Mouse (Mus musculus) CH12.LX (cell line): ENCODE data around the gene Mettl27. TPM values are rescaled to one million over a fixed set of nuclear protein-coding genes. Genes with fewer than 3 reads are reported as not detected.

Experiments
- DNase-seq: peaks from one replicate; pipeline ENCODE4 v3.0.0-alpha.2; 2013; ENCODE audit errors: extremely low read depth
- H3K27ac ChIP-seq: 2 replicates; pipeline ENCODE4 v1.5.1; 2012; ENCODE audit warnings: low read depth, mild to moderate bottlenecking, control low read depth, moderate library complexity; ENCODE audit not compliant: insufficient read depth
- H3K27me3 ChIP-seq: replicated peaks from 2 replicates; pipeline ENCODE3; 2012; ENCODE audit warnings: inconsistent platforms
- H3K36me3 ChIP-seq, 2 experiments: replicated peaks in 1 of 2; 2 replicates each; pipeline versions ENCODE3 to v1.6.1; 2012; ENCODE audit warnings: inconsistent platforms in 1 of 2, low read length in 1 of 2, mild to moderate bottlenecking in 1 of 2, mixed read lengths in 1 of 2, moderate library complexity in 1 of 2; ENCODE audit not compliant: control insufficient read depth in 1 of 2, insufficient read depth in 1 of 2
- H3K4me1 ChIP-seq, 2 experiments: 2 replicates each; pipeline ENCODE4 v1.6.1; 2012; ENCODE audit warnings: inconsistent platforms in 1 of 2, moderate library complexity in 1 of 2; ENCODE audit not compliant: insufficient read depth in 2 of 2, control insufficient read depth in 1 of 2
- H3K4me2 ChIP-seq: 2 replicates; pipeline ENCODE4 v1.6.1; 2012; ENCODE audit warnings: low read depth, mild to moderate bottlenecking, control low read depth; ENCODE audit not compliant: poor library complexity, insufficient read depth, severe bottlenecking
- H3K4me3 ChIP-seq, 3 experiments: fragments of 150-350 bp in 1 of 3; sonication (generic) in 1 of 3; replicated peaks in 1 of 3; 2 replicates each; pipeline versions ENCODE3 to v1.5.1; 2011 to 2012; ENCODE audit warnings: low read depth in 2 of 3, low read length in 2 of 3, mild to moderate bottlenecking in 2 of 3, moderate library complexity in 2 of 3, control low read depth in 1 of 3, improper control_type of control experiment in 1 of 3, inconsistent platforms in 1 of 3, mixed read lengths in 1 of 3; ENCODE audit not compliant: poor library complexity in 1 of 3
- H3K79me2 ChIP-seq: replicated peaks from 2 replicates; pipeline ENCODE4 v1.6.1; 2012; ENCODE audit warnings: mild to moderate bottlenecking, moderate library complexity; ENCODE audit not compliant: control insufficient read depth, poor library complexity, insufficient read depth, severe bottlenecking; ENCODE audit errors: extremely low read depth
- H3K9ac ChIP-seq: 2 replicates; pipeline ENCODE4 v1.6.1; 2012; ENCODE audit warnings: low read depth, mild to moderate bottlenecking, control low read depth, moderate library complexity; ENCODE audit not compliant: insufficient read depth
- H3K9me3 ChIP-seq: replicated peaks from 2 replicates; pipeline ENCODE3; 2012; ENCODE audit warnings: low read length, inconsistent platforms, mixed read lengths
- CHD2 ChIP-seq: IDR thresholded peaks from 2 replicates; pipeline ENCODE4 v1.6.1; 2011; ENCODE audit warnings: low read length, improper control_type of control experiment
- CTCF ChIP-seq, 2 experiments: IDR thresholded peaks in 1 of 2; conservative IDR thresholded peaks in 1 of 2; 2 replicates each; pipeline ENCODE4 v1.5.1; 2011 to 2012; ENCODE audit warnings: low read depth in 2 of 2, low read length in 2 of 2, improper control_type of control experiment in 1 of 2, inconsistent platforms in 1 of 2, mild to moderate bottlenecking in 1 of 2, moderate library complexity in 1 of 2
- E2F4 ChIP-seq: IDR thresholded peaks from 2 replicates; pipeline ENCODE4 v1.6.1; 2011; ENCODE audit warnings: low read depth, low read length, improper control_type of control experiment; ENCODE audit not compliant: insufficient replicate concordance
- EP300 ChIP-seq: IDR thresholded peaks from 2 replicates; pipeline ENCODE4 v1.6.1; 2011; ENCODE audit warnings: low read length, improper control_type of control experiment
- ETS1 ChIP-seq: conservative IDR thresholded peaks from 2 replicates; pipeline ENCODE4 v1.6.1; 2012; ENCODE audit warnings: low read depth, mild to moderate bottlenecking, inconsistent platforms, low read length, improper control_type of control experiment, moderate library complexity
- GABPA ChIP-seq: IDR thresholded peaks from 2 replicates; pipeline ENCODE4 v1.6.1; 2012; ENCODE audit warnings: low read depth, low read length, improper control_type of control experiment, inconsistent platforms; ENCODE audit not compliant: insufficient replicate concordance
- HCFC1 ChIP-seq: IDR thresholded peaks from 2 replicates; pipeline ENCODE4 v1.6.1; 2012; ENCODE audit warnings: low read depth, mild to moderate bottlenecking, inconsistent platforms, low read length, improper control_type of control experiment
- JUN ChIP-seq: IDR thresholded peaks from 2 replicates; pipeline ENCODE4 v1.6.1; 2011; ENCODE audit warnings: low read depth, mild to moderate bottlenecking, low read length, improper control_type of control experiment, moderate library complexity; ENCODE audit not compliant: insufficient read depth
- JUND ChIP-seq: conservative IDR thresholded peaks from 2 replicates; pipeline ENCODE4 v1.6.1; 2011; ENCODE audit warnings: low read depth, low read length, improper control_type of control experiment
- MXI1 ChIP-seq: IDR thresholded peaks from 2 replicates; pipeline ENCODE4 v1.6.1; 2011; ENCODE audit warnings: mild to moderate bottlenecking, low read depth, low read length, improper control_type of control experiment
- NELFE ChIP-seq: IDR thresholded peaks from 2 replicates; pipeline ENCODE4 v1.6.1; 2011; ENCODE audit warnings: low read depth, low read length, improper control_type of control experiment
- POLR2A ChIP-seq: IDR thresholded peaks from 2 replicates; pipeline ENCODE4 v1.6.1; 2011; ENCODE audit warnings: low read depth, mild to moderate bottlenecking, improper control_type of control experiment, low read length
- POLR2AphosphoS2 ChIP-seq: IDR thresholded peaks from 2 replicates; pipeline ENCODE4 v1.6.1; 2011; ENCODE audit warnings: low read depth, low read length, improper control_type of control experiment
- RCOR1 ChIP-seq: conservative IDR thresholded peaks from 2 replicates; pipeline ENCODE4 v1.6.1; 2012; ENCODE audit warnings: low read depth, mild to moderate bottlenecking, inconsistent platforms, low read length, improper control_type of control experiment
- UBTF ChIP-seq: IDR thresholded peaks from 2 replicates; pipeline ENCODE4 v1.6.1; 2012; ENCODE audit warnings: low read depth, mild to moderate bottlenecking, inconsistent platforms, low read length, improper control_type of control experiment, moderate library complexity
- USF1 ChIP-seq: IDR thresholded peaks from 2 replicates; pipeline ENCODE4 v1.6.1; 2014; ENCODE audit warnings: low read depth, mild to moderate bottlenecking, inconsistent platforms, low read length, improper control_type of control experiment
- USF2 ChIP-seq: conservative IDR thresholded peaks from 2 replicates; pipeline ENCODE4 v1.6.1; 2011; ENCODE audit warnings: low read depth, low read length, improper control_type of control experiment
- ZKSCAN1 ChIP-seq: IDR thresholded peaks from 2 replicates; pipeline ENCODE4 v1.6.1; 2012; ENCODE audit warnings: low read depth, inconsistent platforms, low read length, improper control_type of control experiment, borderline replicate concordance
- ZMIZ1 ChIP-seq: IDR thresholded peaks from 2 replicates; pipeline ENCODE4 v1.6.1; 2012; ENCODE audit warnings: low read depth, mild to moderate bottlenecking, inconsistent platforms, low read length, improper control_type of control experiment
- dilution Hi-C: fragments of 300-500 bp; cut with MboI; formaldehyde crosslinking; loops from 2 replicates; pipeline ENCODE4 v1.14.3; 2020; ENCODE audit warnings: low sequenced_read_pairs; ENCODE audit not compliant: extremely low pct_unique_long_range_greater_than_20kb, extremely low pct_ligation_motif_present
- in situ Hi-C: fragments of 300-500 bp; cut with MboI; formaldehyde crosslinking; loops from 3 replicates; pipeline ENCODE4 v1.14.3; 2019; ENCODE audit warnings: low sequenced_read_pairs, low pct_ligation_motif_present, low pct_unique_long_range_greater_than_20kb, mixed read lengths
- polyA plus RNA-seq: library from polyadenylated mRNA; unstranded; fragments of >175 nt; gene quantifications from 2 replicates; pipeline ENCODE4 v1.2.1, GENCODE M21; 2012; ENCODE audit warnings: low read depth; ENCODE audit not compliant: insufficient read length
- total RNA-seq, 2 experiments: library from RNA; depleted of rRNA; stranded (reverse); fragments of 300-350 nt in 1 of 2; fragments of >200 nt in 1 of 2; gene quantifications; 2 replicates each; pipeline ENCODE4 v1.2.3; 2012 to 2014

The Mettl27 gene
- total and polyA plus RNA-seq, 3 experiments, result 0.73 to 1.9 (median 0.93) TPM

- Histone ChIP-seq H3K36me3 (no peaks in the 10 kb centered on the region), H3K27me3 (peaks cover 60% of the 10 kb centered on the region), H3K9ac (no peak overlapping the region), H3K9me3 (no peaks in the 10 kb centered on the region), H3K4me3 (no peak overlapping the region), H3K27ac (no peak overlapping the region), H3K4me1 (peaks cover 0 to 8% of the 10 kb centered on the region in 2 experiments; a peak in 2 of 4 replicates), H3K79me2 (no peaks in the 10 kb centered on the region), H3K4me2 (no peak overlapping the region)
- no peak for TF ChIP-seq EP300
- TF ChIP-seq UBTF, result no peak
- no peak for TF ChIP-seq CHD2
- TF ChIP-seq GABPA, result no peak
- TF ChIP-seq CTCF (conservative IDR thresholded peaks at IDR 0.05 in 1 of 2, IDR thresholded peaks at IDR 0.05 in 1 of 2; ENCODE audit: low read depth in 2 of 2, low read length in 2 of 2), result no peak
- TF ChIP-seq NELFE, result no peak
- no peak for TF ChIP-seq ZMIZ1
- TF ChIP-seq POLR2AphosphoS2, result no peak
- TF ChIP-seq HCFC1, result no peak
- TF ChIP-seq RCOR1, result no peak
- TF ChIP-seq E2F4, result no peak
- no peak for TF ChIP-seq ZKSCAN1
- no peak for TF ChIP-seq USF1
- TF ChIP-seq POLR2A, result no peak
- dilution Hi-C loops (no loop called here), in situ Hi-C loops (no loop called here)
- DNase-seq, result no peak
Measured at GRCm38 (mm10) chr5:134970671-134971070, 38.5 kb downstream of the Mettl27 start.

GRCm38 (mm10) chr5:134973081-134973480 lies 40.9 kb downstream of the Mettl27 start:
- H3K9me3 ChIP-seq, result no peaks in the 10 kb centered on the region
- no peak overlapping the region for H3K4me3 ChIP-seq
- no peaks in the 10 kb centered on the region for H3K4me1 ChIP-seq
- TF ChIP-seq MXI1 (no peak), ETS1 (no peak), USF2 (no peak), JUND (no peak), E2F4 (no peak), POLR2AphosphoS2 (no peak), HCFC1 (no peak), EP300 (no peak), JUN (no peak)
- in situ Hi-C loops (no loop called here), dilution Hi-C loops (no loop called here)
- H3K27me3 ChIP-seq, result peaks cover 63% of the 10 kb centered on the region
- H3K27ac ChIP-seq, result no peak overlapping the region
- H3K36me3 ChIP-seq, result no peaks in the 10 kb centered on the region
- no peak overlapping the region for H3K9ac ChIP-seq
- no peaks in the 10 kb centered on the region for H3K79me2 ChIP-seq
- no peak overlapping the region for H3K4me2 ChIP-seq
- no peak for DNase-seq
